Mouse (Mus musculus): ENCODE results near the gene Acvr2a. TPM values are rescaled to one million over a fixed set of nuclear protein-coding genes. Genes with fewer than 3 reads are reported as not detected.
A peak's percentile ranks its signal among the peaks of the same experiment; 100 is the strongest.

The Acvr2a gene
- total and polyA plus RNA-seq, 2 experiments from 2014 or later = 24.0 to 50.3 TPM

- no peak overlapping the region for H3K4me2 ChIP-seq (ENCODE audit: low read depth, low read length)
- no peak overlapping the region for H3K4me3 ChIP-seq (ENCODE audit: low read length)
- H3K4me1 ChIP-seq (ENCODE audit: insufficient read depth, low read length) = no peaks in the 10 kb centered on the region
- H3K36me3 ChIP-seq (ENCODE audit: insufficient read depth, low read length) = no peaks in the 10 kb centered on the region
- DNase-seq (ENCODE audit: low spot score) = no peak
- no peak overlapping the region for H3K9ac ChIP-seq (replicated peaks; ENCODE audit: low read length)
- H3K27ac ChIP-seq = no peak overlapping the region
- no peak for ATAC-seq
- no peak for TF ChIP-seq CTCF (IDR thresholded peaks at IDR 0.05; ENCODE audit: low read depth)
- H3K27me3 ChIP-seq (ENCODE audit: insufficient read depth, low read length) = no peaks in the 10 kb centered on the region
- WGBS = 87% methylated on average over 5 of the region's 5 CpGs
- no peaks in the 10 kb centered on the region for H3K9me3 ChIP-seq (ENCODE audit: low read length)
Observed at GRCm38 (mm10) chr2:48868199-48868913, 54.4 kb downstream of the Acvr2a start.

GRCm38 (mm10) chr2:48885945-48886344 is 72.0 kb downstream of the Acvr2a start:
- Histone ChIP-seq H3K27me3 (ENCODE audit: insufficient read depth, low read length) (no peaks in the 10 kb centered on the region), H3K4me1 (ENCODE audit: insufficient read depth, low read length) (no peaks in the 10 kb centered on the region), H3K9ac (replicated peaks; ENCODE audit: low read length) (no peak overlapping the region), H3K9me3 (ENCODE audit: low read length) (no peaks in the 10 kb centered on the region), H3K27ac (no peak overlapping the region), H3K4me2 (ENCODE audit: low read depth, low read length) (no peak overlapping the region), H3K36me3 (ENCODE audit: insufficient read depth, low read length) (no peaks in the 10 kb centered on the region), H3K4me3 (ENCODE audit: low read length) (no peak overlapping the region)
- DNase-seq (ENCODE audit: low spot score) = peak; percentile 92
- peak; percentile 76 for TF ChIP-seq CTCF (IDR thresholded peaks at IDR 0.05; ENCODE audit: low read depth)
- ATAC-seq = peak; percentile 70

- no peak for TF ChIP-seq CTCF (IDR thresholded peaks at IDR 0.05; ENCODE audit: low read depth)
- H3K4me1 ChIP-seq (ENCODE audit: insufficient read depth, low read length) = no peaks in the 10 kb centered on the region
- no peak for ATAC-seq
- H3K9ac ChIP-seq (replicated peaks; ENCODE audit: low read length) = no peak overlapping the region
- no peaks in the 10 kb centered on the region for H3K27me3 ChIP-seq (ENCODE audit: insufficient read depth, low read length)
- DNase-seq (ENCODE audit: low spot score) = no peak
- H3K4me3 ChIP-seq (ENCODE audit: low read length) = no peak overlapping the region
- no peaks in the 10 kb centered on the region for H3K9me3 ChIP-seq (ENCODE audit: low read length)
- WGBS = 92% methylated on average over 3 of the region's 3 CpGs
- H3K27ac ChIP-seq = no peak overlapping the region
- H3K36me3 ChIP-seq (ENCODE audit: insufficient read depth, low read length) = no peaks in the 10 kb centered on the region
- no peak overlapping the region for H3K4me2 ChIP-seq (ENCODE audit: low read depth, low read length)
Observed at GRCm38 (mm10) chr2:48895186-48895585, 81.3 kb downstream of the Acvr2a start.

GRCm38 (mm10) chr2:48908866-48909265 is 95.0 kb downstream of the Acvr2a start:
- H3K36me3 ChIP-seq (ENCODE audit: insufficient read depth, low read length) = peaks cover 10% of the 10 kb centered on the region; the same call in 1 of the 2 replicates
- no peaks in the 10 kb centered on the region for H3K9me3 ChIP-seq (ENCODE audit: low read length)
- 43% methylated on average over 2 of the region's 2 CpGs for WGBS
- no peak overlapping the region for H3K4me2 ChIP-seq (ENCODE audit: low read depth, low read length)
- no peak overlapping the region for H3K9ac ChIP-seq (replicated peaks; ENCODE audit: low read length)
- no peaks in the 10 kb centered on the region for H3K4me1 ChIP-seq (ENCODE audit: insufficient read depth, low read length)
- no peak overlapping the region for H3K4me3 ChIP-seq (ENCODE audit: low read length)
- no peaks in the 10 kb centered on the region for H3K27me3 ChIP-seq (ENCODE audit: insufficient read depth, low read length)
- TF ChIP-seq CTCF (IDR thresholded peaks at IDR 0.05; ENCODE audit: low read depth) = peak; percentile 68
- ATAC-seq = peak; percentile 76
- no peak overlapping the region for H3K27ac ChIP-seq
- DNase-seq (ENCODE audit: low spot score) = peak; percentile 64

- 72% methylated on average over 1 of the region's 1 CpGs for WGBS
- DNase-seq (ENCODE audit: low spot score) (no peak), ATAC-seq (no peak)
- Histone ChIP-seq H3K36me3 (ENCODE audit: insufficient read depth, low read length) (0 out of 2 replicates have a peak, but pooled peaks cover 10% of the 10 kb centered on the region), H3K27me3 (ENCODE audit: insufficient read depth, low read length) (no peaks in the 10 kb centered on the region), H3K9me3 (ENCODE audit: low read length) (no peaks in the 10 kb centered on the region), H3K4me1 (ENCODE audit: insufficient read depth, low read length) (no peaks in the 10 kb centered on the region), H3K4me3 (ENCODE audit: low read length) (no peak overlapping the region), H3K4me2 (ENCODE audit: low read depth, low read length) (no peak overlapping the region), H3K9ac (replicated peaks; ENCODE audit: low read length) (no peak overlapping the region), H3K27ac (no peak overlapping the region)
- peak; percentile 36 for TF ChIP-seq CTCF (IDR thresholded peaks at IDR 0.05; ENCODE audit: low read depth)
Observed at GRCm38 (mm10) chr2:48914185-48914584, 100.3 kb downstream of the Acvr2a start.

GRCm38 (mm10) chr2:48915832-48916231 is 101.9 kb downstream of the Acvr2a start:
- Histone ChIP-seq H3K4me1 (ENCODE audit: insufficient read depth, low read length) (no peaks in the 10 kb centered on the region), H3K27me3 (ENCODE audit: insufficient read depth, low read length) (no peaks in the 10 kb centered on the region), H3K9ac (replicated peaks; ENCODE audit: low read length) (no peak overlapping the region), H3K4me3 (ENCODE audit: low read length) (no peak overlapping the region), H3K27ac (no peak overlapping the region), H3K36me3 (ENCODE audit: insufficient read depth, low read length) (0 out of 2 replicates have a peak, but pooled peaks cover 10% of the 10 kb centered on the region), H3K4me2 (ENCODE audit: low read depth, low read length) (no peak overlapping the region), H3K9me3 (ENCODE audit: low read length) (no peaks in the 10 kb centered on the region)
- no peak for TF ChIP-seq CTCF (IDR thresholded peaks at IDR 0.05; ENCODE audit: low read depth)
- no peak for ATAC-seq
- DNase-seq (ENCODE audit: low spot score) = no peak

- Histone ChIP-seq H3K4me3 (ENCODE audit: low read length) (no peak overlapping the region), H3K9me3 (ENCODE audit: low read length) (no peaks in the 10 kb centered on the region), H3K27me3 (ENCODE audit: insufficient read depth, low read length) (no peaks in the 10 kb centered on the region), H3K9ac (replicated peaks; ENCODE audit: low read length) (no peak overlapping the region), H3K4me1 (ENCODE audit: insufficient read depth, low read length) (no peaks in the 10 kb centered on the region), H3K27ac (no peak overlapping the region), H3K4me2 (ENCODE audit: low read depth, low read length) (no peak overlapping the region), H3K36me3 (ENCODE audit: insufficient read depth, low read length) (0 out of 2 replicates have a peak, but pooled peaks cover 3% of the 10 kb centered on the region)
- WGBS = 94% methylated on average over 2 of the region's 2 CpGs
- DNase-seq (ENCODE audit: low spot score) = no peak
- TF ChIP-seq CTCF (IDR thresholded peaks at IDR 0.05; ENCODE audit: low read depth) = no peak
- ATAC-seq = no peak
Observed at GRCm38 (mm10) chr2:48935058-48935457, 121.1 kb downstream of the Acvr2a start.
